Mouse (Mus musculus) CH12.LX (cell line): ENCODE data around the gene Lbr.

ENCODE experiments used
- CTCF ChIP-seq, 2 experiments: IDR thresholded peaks in 1 of 2; conservative IDR thresholded peaks in 1 of 2; 2 replicates each; pipeline ENCODE4 v1.5.1; 2011 to 2012; ENCODE audit warnings: low read depth in 2 of 2, low read length in 2 of 2, improper control_type of control experiment in 1 of 2, inconsistent platforms in 1 of 2, mild to moderate bottlenecking in 1 of 2, moderate library complexity in 1 of 2
- ELF1 ChIP-seq: IDR thresholded peaks from 2 replicates; pipeline ENCODE4 v1.6.1; 2014; ENCODE audit warnings: low read depth, mild to moderate bottlenecking, inconsistent platforms, low read length, improper control_type of control experiment
- EP300 ChIP-seq: IDR thresholded peaks from 2 replicates; pipeline ENCODE4 v1.6.1; 2011; ENCODE audit warnings: low read length, improper control_type of control experiment
- HCFC1 ChIP-seq: IDR thresholded peaks from 2 replicates; pipeline ENCODE4 v1.6.1; 2012; ENCODE audit warnings: low read depth, mild to moderate bottlenecking, inconsistent platforms, low read length, improper control_type of control experiment
- KAT2A ChIP-seq: IDR thresholded peaks from 2 replicates; pipeline ENCODE4 v1.6.1; 2012; ENCODE audit warnings: low read length, improper control_type of control experiment, inconsistent platforms; ENCODE audit not compliant: insufficient replicate concordance
- MAFK ChIP-seq: IDR thresholded peaks from 2 replicates; pipeline ENCODE4 v1.6.1; 2011; ENCODE audit warnings: low read length, improper control_type of control experiment; ENCODE audit not compliant: insufficient replicate concordance
- MEF2A ChIP-seq: IDR thresholded peaks from 2 replicates; pipeline ENCODE4 v1.6.1; 2014; ENCODE audit warnings: low read depth, mild to moderate bottlenecking, inconsistent platforms, low read length, improper control_type of control experiment, borderline replicate concordance
- POLR2A ChIP-seq: IDR thresholded peaks from 2 replicates; pipeline ENCODE4 v1.6.1; 2011; ENCODE audit warnings: low read depth, mild to moderate bottlenecking, improper control_type of control experiment, low read length
- RAD21 ChIP-seq: IDR thresholded peaks from 2 replicates; pipeline ENCODE4 v1.6.1; 2011; ENCODE audit warnings: low read depth, mild to moderate bottlenecking, low read length, improper control_type of control experiment, moderate library complexity
- RCOR1 ChIP-seq: conservative IDR thresholded peaks from 2 replicates; pipeline ENCODE4 v1.6.1; 2012; ENCODE audit warnings: low read depth, mild to moderate bottlenecking, inconsistent platforms, low read length, improper control_type of control experiment
- SIN3A ChIP-seq: IDR thresholded peaks from 2 replicates; pipeline ENCODE4 v1.6.1; 2012; ENCODE audit warnings: low read length, improper control_type of control experiment, inconsistent platforms
- TBP ChIP-seq: conservative IDR thresholded peaks from 2 replicates; pipeline ENCODE4 v1.6.1; 2011; ENCODE audit warnings: low read depth, low read length, improper control_type of control experiment
- USF1 ChIP-seq: IDR thresholded peaks from 2 replicates; pipeline ENCODE4 v1.6.1; 2014; ENCODE audit warnings: low read depth, mild to moderate bottlenecking, inconsistent platforms, low read length, improper control_type of control experiment
- ZNF384 ChIP-seq: IDR thresholded peaks from 2 replicates; pipeline ENCODE4 v1.6.1; 2012; ENCODE audit warnings: low read depth, low read length, improper control_type of control experiment, inconsistent platforms

GRCm38 (mm10) chr1:181864971-181865862, 22.4 kb upstream of the Lbr start:
- TF ChIP-seq POLR2A (no peak), CTCF (conservative IDR thresholded peaks at IDR 0.05 in 1 of 2, IDR thresholded peaks at IDR 0.05 in 1 of 2; ENCODE audit: low read depth in 2 of 2, low read length in 2 of 2) (no peak), TBP (no peak), MEF2A (no peak), RCOR1 (no peak), HCFC1 (no peak), ELF1 (no peak), MAFK (no peak), RAD21 (no peak), ZNF384 (no peak), KAT2A (no peak), USF1 (no peak), EP300 (no peak), SIN3A (no peak)
